Mouse (Mus musculus) ES-Bruce4 (cell line): Measurements from ENCODE around the gene Gdf5.

ENCODE experiments used
- CTCF ChIP-seq: IDR thresholded peaks from one replicate; pipeline ENCODE4 v1.8.1; 2011; ENCODE audit warnings: low read depth, low read length
- EP300 ChIP-seq: IDR thresholded peaks from 2 replicates; pipeline ENCODE4 v1.6.1; 2011; ENCODE audit warnings: low read depth, low read length; ENCODE audit not compliant: insufficient read depth
- POLR2A ChIP-seq: IDR thresholded peaks from one replicate; pipeline ENCODE4 v1.8.1; 2011; ENCODE audit warnings: low read length; ENCODE audit not compliant: insufficient read depth

- TF ChIP-seq POLR2A (no peak), EP300 (no peak), CTCF (no peak)
These were observed 40.6 kb upstream of the Gdf5 start for GRCm38 (mm10) chr2:155985776-155986175.
